Mouse (Mus musculus) ES-Bruce4 (cell line): ENCODE measurements around the gene Tctex1d2. TPM values are rescaled to one million over a fixed set of nuclear protein-coding genes. Genes with fewer than 3 reads are reported as not detected.
A peak's percentile ranks its signal among the peaks of the same experiment; 100 is the strongest.

Source experiments
- H3K27ac ChIP-seq: 2 replicates; pipeline ENCODE4 v1.5.1; 2012; ENCODE audit warnings: low read length, inconsistent platforms; ENCODE audit not compliant: insufficient read depth
- H3K27me3 ChIP-seq: 2 replicates; pipeline ENCODE4 v1.6.1; 2012; ENCODE audit warnings: mild to moderate bottlenecking, low read length, inconsistent platforms; ENCODE audit not compliant: control insufficient read depth, poor library complexity, insufficient read depth, severe bottlenecking
- H3K36me3 ChIP-seq: 2 replicates; pipeline ENCODE4 v1.6.1; 2012; ENCODE audit warnings: inconsistent platforms, mild to moderate bottlenecking, low read length, moderate library complexity; ENCODE audit not compliant: control insufficient read depth, poor library complexity, insufficient read depth, severe bottlenecking
- H3K4me1 ChIP-seq: one replicate; pipeline ENCODE4 v1.8.1; 2011; ENCODE audit warnings: low read length; ENCODE audit not compliant: control insufficient read depth, insufficient read depth
- H3K4me3 ChIP-seq: 2 replicates; pipeline ENCODE4 v1.5.1; 2011; ENCODE audit warnings: low read depth, mild to moderate bottlenecking, low read length
- H3K9ac ChIP-seq: 2 replicates; pipeline ENCODE4 v1.6.1; 2012; ENCODE audit warnings: low read depth, mild to moderate bottlenecking, inconsistent platforms; ENCODE audit not compliant: poor library complexity, severe bottlenecking
- H3K9me3 ChIP-seq: replicated peaks from 2 replicates; pipeline ENCODE4 v1.6.1; 2012; ENCODE audit warnings: mild to moderate bottlenecking, low read length, inconsistent platforms; ENCODE audit not compliant: control insufficient read depth, poor library complexity, insufficient read depth, severe bottlenecking
- CTCF ChIP-seq: IDR thresholded peaks from one replicate; pipeline ENCODE4 v1.8.1; 2011; ENCODE audit warnings: low read depth, low read length
- EP300 ChIP-seq: IDR thresholded peaks from 2 replicates; pipeline ENCODE4 v1.6.1; 2011; ENCODE audit warnings: low read depth, low read length; ENCODE audit not compliant: insufficient read depth
- POLR2A ChIP-seq: IDR thresholded peaks from one replicate; pipeline ENCODE4 v1.8.1; 2011; ENCODE audit warnings: low read length; ENCODE audit not compliant: insufficient read depth
- polyA plus RNA-seq: library from polyadenylated mRNA; stranded (reverse); fragments of >200 nt; gene quantifications from 2 replicates; pipeline ENCODE4 v1.2.4, GENCODE M21; 2011; ENCODE audit warnings: low read depth; ENCODE audit not compliant: missing spikeins, insufficient read depth, insufficient read length

Gene Tctex1d2
- polyA plus RNA-seq, result 36.6 and 37.9 TPM in 2 replicates

DNA sequence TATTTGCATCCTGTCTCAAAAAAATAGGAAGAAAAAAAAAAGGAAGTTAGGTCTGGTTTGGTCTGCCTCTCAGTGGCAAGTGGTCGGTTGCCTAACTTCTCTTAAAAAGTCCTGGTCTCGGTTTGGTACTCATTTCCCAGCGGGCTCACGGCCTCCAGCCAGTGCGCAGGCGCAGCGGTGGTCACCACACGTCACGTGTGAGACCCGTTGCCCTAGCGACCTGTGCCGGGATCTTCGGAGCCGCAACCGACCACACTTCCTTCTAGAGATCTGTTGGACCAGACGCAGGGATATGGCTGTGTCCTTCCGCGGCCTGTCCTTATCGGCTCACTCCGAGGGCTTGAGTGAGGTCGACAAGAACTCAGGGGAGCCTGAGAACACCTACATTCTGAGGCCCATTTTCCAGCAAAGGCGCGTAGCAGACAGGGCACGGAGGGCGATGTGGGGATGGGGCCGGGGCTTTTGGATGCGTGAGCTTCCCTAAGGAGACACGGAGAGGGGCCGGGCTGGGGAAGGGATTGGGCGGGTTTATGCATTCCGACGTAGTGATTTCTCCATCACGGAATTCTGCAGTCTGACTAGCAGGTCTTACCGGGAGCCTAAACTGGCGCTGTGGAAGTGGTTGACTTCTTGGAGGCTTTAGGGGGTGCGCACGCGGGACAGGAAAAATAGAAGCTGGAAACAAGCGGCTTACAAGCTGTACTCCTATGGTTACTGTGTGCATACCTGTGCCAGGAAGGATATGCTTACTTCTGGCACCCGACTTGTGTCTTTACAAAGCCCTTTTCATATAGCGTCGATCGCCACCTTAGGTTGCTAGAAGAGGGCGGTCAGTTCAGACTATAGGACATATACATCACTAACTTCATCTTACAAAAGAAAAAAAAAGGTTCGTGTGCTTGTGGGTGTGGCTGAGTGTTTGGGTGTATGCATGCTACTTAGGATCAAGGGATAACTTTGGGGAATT, at the start of gene Tctex1d2:
Gene Tctex1d2 (plus strand): TSS at position 186 of the 967 bp plus-strand sequence.
- Histone ChIP-seq H3K36me3 (no peaks in the 10 kb centered on the region), H3K27me3 (no peaks in the 10 kb centered on the region), H3K27ac (peak within 1 kb of the TSS; percentile 59), H3K9ac (peak within 1 kb of the TSS; percentile 69), H3K9me3 (no peaks in the 10 kb centered on the region), H3K4me3 (peak within 1 kb of the TSS; percentile 95), H3K4me1 (no peaks in the 10 kb centered on the region)
- TF ChIP-seq POLR2A (peak; percentile 73), CTCF (no peak)

- H3K9me3 ChIP-seq, result no peaks in the 10 kb centered on the region
- peaks cover 62% of the 10 kb centered on the region for H3K36me3 ChIP-seq
- no peak overlapping the region for H3K4me3 ChIP-seq
- no peaks in the 10 kb centered on the region for H3K4me1 ChIP-seq
- H3K9ac ChIP-seq, result no peak overlapping the region
- H3K27me3 ChIP-seq, result no peaks in the 10 kb centered on the region
- H3K27ac ChIP-seq, result no peak overlapping the region
- TF ChIP-seq CTCF (no peak), EP300 (no peak), POLR2A (no peak)
These were observed 48.2 kb upstream of the Tctex1d2 start for GRCm38 (mm10) chr16:32371351-32371750.

GRCm38 (mm10) chr16:32379575-32379974, 39.9 kb upstream of the Tctex1d2 start:
- no peaks in the 10 kb centered on the region for H3K27me3 ChIP-seq
- TF ChIP-seq CTCF (no peak), POLR2A (no peak)
- peaks cover 61% of the 10 kb centered on the region for H3K36me3 ChIP-seq
- H3K4me1 ChIP-seq, result no peaks in the 10 kb centered on the region
- no peak overlapping the region for H3K9ac ChIP-seq
- H3K4me3 ChIP-seq, result no peak overlapping the region
- no peaks in the 10 kb centered on the region for H3K9me3 ChIP-seq
- no peak overlapping the region for H3K27ac ChIP-seq

- peaks cover 53% of the 10 kb centered on the region for H3K36me3 ChIP-seq
- H3K27me3 ChIP-seq, result no peaks in the 10 kb centered on the region
- no peak overlapping the region for H3K4me3 ChIP-seq
- TF ChIP-seq EP300 (no peak), CTCF (no peak), POLR2A (no peak)
- no peak overlapping the region for H3K9ac ChIP-seq
- no peaks in the 10 kb centered on the region for H3K4me1 ChIP-seq
- H3K27ac ChIP-seq, result no peak overlapping the region
- no peaks in the 10 kb centered on the region for H3K9me3 ChIP-seq
These were observed 36.6 kb upstream of the Tctex1d2 start for GRCm38 (mm10) chr16:32382901-32383300.

- no peak for TF ChIP-seq EP300
- no peak for TF ChIP-seq CTCF
- no peak for TF ChIP-seq POLR2A
- Histone ChIP-seq H3K9ac (no peak overlapping the region), H3K36me3 (peaks cover 45% of the 10 kb centered on the region)
These were observed 34.6 kb upstream of the Tctex1d2 start for GRCm38 (mm10) chr16:32384885-32385284.

GRCm38 (mm10) chr16:32386826-32387225, 32.7 kb upstream of the Tctex1d2 start:
- Histone ChIP-seq H3K27ac (no peak overlapping the region), H3K9me3 (no peaks in the 10 kb centered on the region), H3K36me3 (peaks cover 30% of the 10 kb centered on the region), H3K27me3 (no peaks in the 10 kb centered on the region), H3K4me1 (no peaks in the 10 kb centered on the region), H3K9ac (no peak overlapping the region), H3K4me3 (no peak overlapping the region)
- TF ChIP-seq EP300 (no peak), CTCF (no peak), POLR2A (no peak)

More at GRCm38 (mm10) chr16:32384885-32385284, 34.6 kb upstream of the Tctex1d2 start:
- H3K27me3 ChIP-seq, result no peaks in the 10 kb centered on the region
- no peaks in the 10 kb centered on the region for H3K9me3 ChIP-seq
- H3K27ac ChIP-seq, result no peak overlapping the region
- H3K4me3 ChIP-seq, result no peak overlapping the region
- H3K4me1 ChIP-seq, result no peaks in the 10 kb centered on the region
